Mouse (Mus musculus): Measurements from ENCODE around the gene Gm5565. TPM values are rescaled to one million over a fixed set of nuclear protein-coding genes. Genes with fewer than 3 reads are reported as not detected.
A peak's percentile ranks its signal among the peaks of the same experiment; 100 is the strongest.
"Not testable (repeated sequence)": the region's sequence is repeated elsewhere in the genome, so short reads cannot be mapped to it uniquely, and the experiment has no call there.

Gm5565 gene
- polyA plus RNA-seq, 1 experiment, result not detected

- no peak overlapping the region for H3K4me3 ChIP-seq (replicated peaks; ENCODE audit: extremely low read depth, low read depth, low read length)
- DNase-seq, result no peak
- TF ChIP-seq POLR2A (IDR thresholded peaks at IDR 0.05; ENCODE audit: borderline replicate concordance, extremely low read depth, low read depth, low read length) (no peak), CTCF (IDR thresholded peaks at IDR 0.05; ENCODE audit: insufficient read depth, low read length) (no peak)
- WGBS, result 94% methylated on average over 1 of the region's 1 CpGs
- no peaks in the 10 kb centered on the region for H3K4me1 ChIP-seq (ENCODE audit: control insufficient read depth, insufficient read depth, low read length)
Measured at GRCm38 (mm10) chr5:146188144-146188543, 27.8 kb upstream of the Gm5565 start.

DNA sequence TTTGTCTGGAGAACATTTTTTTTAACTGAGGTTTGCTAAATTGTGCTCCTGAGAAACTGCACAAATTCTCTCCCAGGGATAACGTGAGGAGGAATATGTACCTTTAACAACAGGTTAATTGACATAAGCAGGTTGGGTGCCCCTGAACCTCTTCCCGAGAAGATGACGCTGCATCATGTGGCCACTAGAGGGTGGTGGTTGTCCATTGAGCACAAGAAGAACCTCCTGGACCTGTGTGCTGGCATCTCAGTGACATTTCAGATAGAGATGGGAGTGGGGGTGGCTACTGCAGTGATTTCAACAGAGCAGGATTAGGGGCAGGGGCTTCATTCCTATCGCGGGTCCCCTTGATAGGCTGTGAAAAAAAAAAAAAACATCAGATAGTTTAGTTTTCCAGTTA, 27.1 kb upstream of the Gm5565 start:
- H3K4me3 ChIP-seq (replicated peaks; ENCODE audit: extremely low read depth, low read depth, low read length); H3K4me1 ChIP-seq (ENCODE audit: control insufficient read depth, insufficient read depth, low read length): not testable (repeated sequence)
- peak; percentile 82 for TF ChIP-seq CTCF (IDR thresholded peaks at IDR 0.05; ENCODE audit: insufficient read depth, low read length)
- peak; percentile 52 for DNase-seq
- WGBS, result 17% methylated on average over 5 of the region's 5 CpGs

DNA sequence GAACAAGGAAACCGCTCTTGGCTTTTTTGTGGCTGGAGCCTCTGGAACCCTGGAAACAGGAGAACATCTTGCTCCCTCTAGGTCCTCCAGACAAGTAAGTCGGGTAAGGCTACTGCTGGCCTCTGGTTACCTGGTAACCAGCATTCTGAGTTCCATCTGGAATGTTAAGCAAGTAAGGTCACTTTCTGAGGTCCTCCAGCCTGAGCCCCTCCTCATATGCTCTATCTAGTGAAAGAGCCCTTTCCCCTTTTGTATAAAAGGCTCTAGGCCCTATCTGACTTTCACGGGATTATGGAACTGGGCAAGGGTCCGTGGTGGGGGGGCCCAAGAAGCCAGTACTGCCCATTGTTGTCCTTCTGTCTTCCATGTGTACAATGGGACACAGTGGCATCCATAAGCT, 24.9 kb upstream of the Gm5565 start, which contains the start of gene 1700001J03Rik:
1700001J03Rik (minus strand) TSS at position 101 of the 400 bp plus-strand sequence.
- WGBS, result 79% methylated on average over 4 of the region's 4 CpGs
- DNase-seq; H3K4me3 ChIP-seq (replicated peaks; ENCODE audit: extremely low read depth, low read depth, low read length); H3K4me1 ChIP-seq (ENCODE audit: control insufficient read depth, insufficient read depth, low read length): not testable (repeated sequence)

GRCm38 (mm10) chr5:146172744-146173143, 12.4 kb upstream of the Gm5565 start:
- TF ChIP-seq CTCF (IDR thresholded peaks at IDR 0.05; ENCODE audit: insufficient read depth, low read length), result peak; percentile 53
- H3K4me3 ChIP-seq (replicated peaks; ENCODE audit: extremely low read depth, low read depth, low read length); H3K4me1 ChIP-seq (ENCODE audit: control insufficient read depth, insufficient read depth, low read length): not testable (repeated sequence)
- WGBS, result 53% methylated on average over 4 of the region's 4 CpGs
- peak; percentile 36 for DNase-seq

DNA sequence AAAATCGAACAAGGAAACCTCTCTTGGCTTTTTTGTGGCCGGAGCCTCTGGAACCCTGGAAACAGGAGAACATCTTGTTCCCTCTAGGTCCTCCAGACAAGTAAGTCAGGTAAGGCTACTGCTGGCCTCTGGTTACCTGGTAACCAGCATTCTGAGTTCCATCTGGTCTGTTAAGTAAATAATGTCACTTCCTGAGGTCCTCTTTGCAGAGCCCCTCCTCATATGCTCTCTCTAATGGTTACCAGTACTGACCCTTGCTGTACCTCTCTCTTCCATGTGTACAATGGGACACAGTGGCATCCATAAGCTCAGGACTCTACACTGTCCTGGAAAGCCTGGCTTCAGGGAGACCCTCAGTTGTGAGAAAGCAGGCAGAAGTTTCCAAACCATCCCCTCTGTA, 10.3 kb upstream of the Gm5565 start, which contains the start of gene Gm6309:
Gm6309 (minus strand) TSS at position 101 of the 400 bp plus-strand sequence.
- DNase-seq; H3K4me1 ChIP-seq (ENCODE audit: control insufficient read depth, insufficient read depth, low read length); H3K4me3 ChIP-seq (replicated peaks; ENCODE audit: extremely low read depth, low read depth, low read length): not testable (repeated sequence)
- 58% methylated on average over 2 of the region's 2 CpGs for WGBS

DNA sequence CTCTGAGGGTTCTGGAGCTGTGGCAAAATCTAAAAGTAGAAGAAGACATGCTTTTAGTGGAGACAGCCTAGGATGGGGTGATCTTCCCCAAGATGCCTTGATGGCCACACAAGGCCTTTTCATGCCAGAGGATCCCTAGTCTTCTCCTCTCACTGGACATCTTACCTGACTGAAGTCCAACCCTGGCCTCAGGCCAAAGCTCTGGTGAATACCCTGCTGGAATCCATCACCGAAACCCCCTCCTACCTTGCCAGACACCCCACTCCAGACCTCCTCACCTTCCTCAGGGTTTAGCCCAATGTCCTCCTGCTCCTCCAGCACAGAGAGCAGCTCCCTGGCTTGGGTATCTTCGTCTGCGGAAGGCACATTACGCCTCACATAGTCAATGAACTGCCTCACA, 2.0 kb downstream of the Gm5565 start:
- H3K4me1 ChIP-seq (ENCODE audit: control insufficient read depth, insufficient read depth, low read length); H3K4me3 ChIP-seq (replicated peaks; ENCODE audit: extremely low read depth, low read depth, low read length); DNase-seq: not testable (repeated sequence)
- 91% methylated on average over 4 of the region's 4 CpGs for WGBS

- TF ChIP-seq CTCF (IDR thresholded peaks at IDR 0.05; ENCODE audit: insufficient read depth, low read length) (no peak), POLR2A (IDR thresholded peaks at IDR 0.05; ENCODE audit: borderline replicate concordance, extremely low read depth, low read depth, low read length) (no peak)
- DNase-seq, result no peak
- Histone ChIP-seq H3K4me1 (ENCODE audit: control insufficient read depth, insufficient read depth, low read length) (no peaks in the 10 kb centered on the region), H3K4me3 (replicated peaks; ENCODE audit: extremely low read depth, low read depth, low read length) (no peak overlapping the region)
- 59% methylated on average over 3 of the region's 3 CpGs for WGBS
Measured at GRCm38 (mm10) chr5:146150454-146150853, 9.9 kb downstream of the Gm5565 start.

DNA sequence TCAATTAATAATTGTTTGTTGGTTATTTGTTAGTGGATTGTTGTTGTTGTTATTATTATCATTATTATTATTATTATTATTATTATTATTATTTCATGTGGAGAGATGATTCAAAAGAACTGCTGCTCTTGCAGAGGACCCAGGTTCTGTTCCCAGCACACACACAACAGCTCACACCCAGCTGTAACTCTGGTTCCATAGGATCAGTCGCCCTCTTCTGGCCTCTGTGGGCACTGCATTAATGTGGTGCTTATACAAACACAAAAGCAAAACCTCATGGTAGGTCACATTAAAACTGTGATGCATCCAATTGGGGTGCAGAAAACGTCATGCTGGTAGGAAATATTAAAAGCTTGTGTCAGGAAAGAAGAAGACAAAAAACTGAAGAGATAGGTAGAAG, 12.4 kb downstream of the Gm5565 start:
- Histone ChIP-seq H3K4me1 (ENCODE audit: control insufficient read depth, insufficient read depth, low read length) (no peaks in the 10 kb centered on the region), H3K4me3 (replicated peaks; ENCODE audit: extremely low read depth, low read depth, low read length) (no peak overlapping the region)
- TF ChIP-seq CTCF (IDR thresholded peaks at IDR 0.05; ENCODE audit: insufficient read depth, low read length) (no peak), POLR2A (IDR thresholded peaks at IDR 0.05; ENCODE audit: borderline replicate concordance, extremely low read depth, low read depth, low read length) (no peak)
- 43% methylated on average over 2 of the region's 2 CpGs for WGBS
- no peak for DNase-seq

Other genes with a start within 250 kb of the Gm5565 start
- gene Cyp3a25, start 150.9 kb downstream of the Gm5565 start, polyA plus RNA-seq (2012; rRNA removed), result 0.17 TPM in 1 of 2 replicates, not detected in the other
- gene Cyp3a59, start 81.3 kb downstream of the Gm5565 start, polyA plus RNA-seq (2012; rRNA removed), result not detected in 2 replicates
- gene Gm6309, start 10.2 kb upstream of the Gm5565 start, polyA plus RNA-seq (2012; rRNA removed), result not detected in 2 replicates
- 0.85 and 0.92 TPM in 2 replicates for gene 1700001J03Rik, start 24.8 kb upstream of the Gm5565 start, polyA plus RNA-seq (2012; rRNA removed)
- gene Rnf6, start 61.0 kb upstream of the Gm5565 start, polyA plus RNA-seq (2012; rRNA removed), result 15.7 and 25.9 TPM in 2 replicates
- 28.4 and 33.8 TPM in 2 replicates for gene Cdk8, start 70.7 kb upstream of the Gm5565 start, polyA plus RNA-seq (2012; rRNA removed)
- gene Wasf3, start 224.4 kb upstream of the Gm5565 start, polyA plus RNA-seq (2012; rRNA removed), result 8.7 and 9.2 TPM in 2 replicates